Mouse (Mus musculus): ENCODE measurements at regions not wholly inside any gene's neighbourhood (a gene's known extent, or its start where the extent isn't known, plus 50 kb on each side); places are given as distances from the start of the nearest gene placed in this dataset.

DNA sequence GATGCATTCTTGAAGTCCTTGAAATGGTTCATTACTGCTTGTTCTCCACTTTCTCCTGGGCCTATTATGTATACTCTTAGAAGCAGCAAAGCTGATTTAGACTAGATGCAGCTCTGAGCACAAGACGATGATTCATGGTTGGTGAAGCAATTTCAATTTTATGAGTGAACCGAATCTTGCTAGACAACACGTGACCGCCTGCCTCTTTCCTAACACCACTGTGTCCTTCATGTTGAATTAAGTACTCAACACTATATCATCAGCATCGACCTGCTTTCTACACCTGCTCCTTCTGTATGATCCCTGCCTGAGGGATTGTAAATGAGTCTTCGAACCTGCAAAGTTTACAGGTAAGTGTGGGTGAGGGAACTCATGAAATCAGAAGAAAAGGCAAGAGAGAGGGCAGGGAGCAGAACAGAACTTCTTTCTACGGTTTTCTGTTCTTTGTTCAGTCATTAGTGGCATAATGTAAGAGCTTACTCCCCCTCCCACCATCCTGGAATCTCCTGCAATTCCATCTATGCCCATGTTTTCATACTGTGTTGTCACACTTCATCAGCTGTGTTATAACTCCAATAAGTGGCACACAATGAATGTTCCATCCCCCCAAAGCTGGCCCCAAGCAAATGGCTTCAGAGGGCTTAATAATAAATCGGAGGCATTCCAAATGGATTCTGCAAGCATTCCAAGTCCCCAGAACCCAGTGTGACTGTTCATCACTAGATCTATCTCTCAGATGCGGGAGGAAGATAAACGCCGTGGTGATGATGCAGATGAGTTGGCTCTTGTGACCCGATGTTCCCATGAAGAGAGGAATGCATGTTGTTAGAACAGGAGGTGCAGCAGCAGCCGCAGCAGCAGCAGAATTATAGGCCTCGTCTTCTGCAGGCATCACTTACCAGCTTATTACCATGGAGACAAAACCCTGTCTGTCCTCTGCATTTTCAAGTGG, 224.2 kb upstream of the Serp2 start:
- DNase-seq, result peak; percentile 60

- DNase-seq, result peak; percentile 52
These were observed 222.1 kb upstream of the Serp2 start for GRCm38 (mm10) chr14:76778541-76779399.

DNA sequence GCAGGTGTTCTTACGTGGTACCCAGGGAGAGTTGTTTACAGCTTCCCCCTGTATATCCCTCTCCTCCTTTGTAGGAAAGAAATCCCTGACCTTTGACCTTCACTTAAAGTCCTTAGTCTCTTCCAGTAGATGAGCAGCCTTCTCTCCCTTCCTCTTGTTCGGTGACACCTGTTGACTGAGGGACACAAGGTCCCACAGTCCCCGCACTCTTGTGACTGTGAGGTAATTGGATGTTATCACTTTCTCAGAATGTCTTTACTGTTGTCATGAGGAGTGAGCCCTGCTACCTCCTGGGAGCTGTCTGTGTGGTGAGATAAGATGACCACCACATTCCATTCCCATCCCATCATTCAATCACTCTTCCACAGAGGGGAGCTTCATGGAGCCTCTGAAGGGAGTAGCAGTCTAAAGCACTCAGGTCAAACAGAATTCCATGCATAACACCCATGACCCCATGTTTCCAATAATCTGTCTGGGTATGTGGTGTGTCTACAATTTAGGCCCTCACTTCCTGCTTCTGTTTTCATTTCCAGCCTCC, 218.8 kb upstream of the Serp2 start:
- no peak for DNase-seq

DNA sequence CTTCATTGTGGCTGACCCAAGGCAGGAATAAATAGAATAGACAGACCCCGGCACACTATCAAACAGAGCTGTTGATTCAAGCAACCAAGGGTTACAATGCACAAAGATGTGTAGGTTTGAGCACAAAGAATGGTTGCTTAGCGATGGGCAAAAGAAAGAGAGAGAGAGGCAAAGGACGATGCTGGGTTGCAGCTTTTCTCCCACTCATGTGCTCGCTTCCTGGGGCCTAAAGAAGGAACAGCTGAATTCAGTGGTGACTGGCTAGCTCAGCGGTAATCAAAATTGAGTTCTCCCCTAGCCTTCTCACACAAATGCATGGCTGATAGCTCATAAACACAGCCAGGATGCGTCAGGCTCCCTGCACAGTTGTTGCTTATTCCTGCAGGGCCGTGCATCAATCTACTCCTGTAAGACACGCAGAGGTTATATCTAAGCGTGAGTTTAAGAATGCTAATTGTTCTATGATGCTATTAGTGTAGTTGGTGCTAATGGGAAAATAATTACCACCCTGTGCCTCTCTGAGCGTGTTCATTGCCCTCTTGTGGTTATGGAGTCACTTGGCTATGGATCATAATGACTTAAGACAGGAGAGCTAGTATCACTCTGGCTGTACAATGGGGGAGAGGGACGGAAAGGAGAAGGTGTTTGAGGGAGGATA, 216.2 kb upstream of the Serp2 start:
- no peak for DNase-seq

DNA sequence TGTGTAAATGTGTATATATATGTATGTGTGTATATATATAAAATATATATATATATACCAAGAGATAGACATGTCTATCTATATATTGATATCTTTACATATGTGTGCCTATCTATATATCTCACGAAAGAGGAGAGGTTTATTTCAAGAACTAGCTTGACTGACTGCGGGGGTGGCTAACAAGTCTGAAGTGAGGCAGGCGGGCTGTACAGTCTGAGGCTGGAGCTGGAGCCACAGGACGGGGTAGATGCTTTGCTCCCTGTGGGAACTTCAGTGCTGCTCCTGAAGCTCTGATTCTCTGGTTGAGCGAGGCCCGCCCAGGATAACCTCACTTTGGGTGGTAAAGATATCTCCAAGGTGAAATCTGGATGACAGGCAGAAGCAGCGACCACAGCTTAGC, 213.4 kb upstream of the Serp2 start:
- DNase-seq, result no peak

- no peak for DNase-seq
These were observed 210.6 kb upstream of the Serp2 start for GRCm38 (mm10) chr14:76767301-76767700.

GRCm38 (mm10) chr14:76766186-76766713, 209.6 kb upstream of the Serp2 start:
- no peak for DNase-seq

- DNase-seq, result no peak
These were observed 208.4 kb upstream of the Serp2 start for GRCm38 (mm10) chr14:76765094-76765504.

DNA sequence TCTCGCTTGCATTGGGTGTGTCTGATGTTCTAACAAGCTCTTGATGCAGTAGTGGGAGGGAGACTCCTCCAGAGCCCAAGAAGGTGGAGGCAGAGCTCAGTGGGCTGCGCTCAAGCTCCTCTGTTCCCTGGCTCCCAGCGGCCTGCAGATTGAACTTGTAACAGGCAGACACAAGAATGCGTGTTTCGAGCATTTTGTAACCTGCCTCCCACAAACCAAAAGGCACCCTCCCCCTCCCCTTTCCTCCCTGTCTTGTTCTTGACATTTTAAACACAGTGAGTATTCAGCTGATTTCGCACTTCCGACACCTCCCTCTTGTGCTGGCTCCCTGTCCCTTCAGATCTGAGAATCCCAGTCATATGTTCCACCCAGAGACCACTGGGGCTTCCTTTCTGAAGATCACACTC, 207.7 kb upstream of the Serp2 start:
- DNase-seq, result peak; percentile 67

DNA sequence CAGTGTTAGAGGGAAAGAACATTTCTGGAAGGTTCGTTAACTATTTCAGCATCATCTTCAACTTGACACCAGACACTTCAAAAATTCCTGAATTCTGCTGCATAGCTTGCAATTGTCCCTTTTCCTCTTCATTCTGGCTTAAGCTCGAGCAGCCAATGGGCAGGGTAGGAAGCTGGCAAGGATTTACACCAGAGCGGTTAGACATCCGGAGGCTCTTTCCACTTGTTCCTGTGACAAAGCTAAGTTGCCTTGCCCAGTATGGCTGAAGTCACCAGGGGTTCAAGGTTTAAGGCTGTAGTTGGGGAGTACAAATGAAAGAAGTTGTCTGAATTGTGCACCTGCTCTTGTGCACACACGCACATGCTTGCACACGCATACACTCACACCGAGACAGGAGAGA, 206.8 kb upstream of the Serp2 start:
- DNase-seq, result no peak

DNA sequence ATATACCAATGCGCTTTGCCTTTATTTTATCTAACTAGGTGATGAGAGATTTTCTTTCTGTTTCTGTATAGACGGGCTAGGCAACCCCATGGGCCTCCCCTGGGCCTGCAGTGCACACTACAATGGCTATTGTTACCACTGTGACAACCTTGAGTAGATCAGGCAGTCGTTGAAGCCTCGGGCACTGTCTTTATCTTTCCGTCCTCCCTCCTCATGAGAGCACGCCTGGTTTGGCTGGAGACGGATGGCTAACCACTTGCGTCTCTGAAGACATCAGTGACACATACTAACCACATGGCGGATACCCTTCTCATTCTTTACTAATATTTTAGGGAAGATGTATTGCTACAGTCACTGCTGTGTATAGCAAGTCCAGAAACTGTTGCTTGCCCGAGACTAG, 206.1 kb upstream of the Serp2 start:
- DNase-seq, result no peak

- no peak for DNase-seq
These were observed 205.0 kb upstream of the Serp2 start for GRCm38 (mm10) chr14:76761691-76762090.

DNA sequence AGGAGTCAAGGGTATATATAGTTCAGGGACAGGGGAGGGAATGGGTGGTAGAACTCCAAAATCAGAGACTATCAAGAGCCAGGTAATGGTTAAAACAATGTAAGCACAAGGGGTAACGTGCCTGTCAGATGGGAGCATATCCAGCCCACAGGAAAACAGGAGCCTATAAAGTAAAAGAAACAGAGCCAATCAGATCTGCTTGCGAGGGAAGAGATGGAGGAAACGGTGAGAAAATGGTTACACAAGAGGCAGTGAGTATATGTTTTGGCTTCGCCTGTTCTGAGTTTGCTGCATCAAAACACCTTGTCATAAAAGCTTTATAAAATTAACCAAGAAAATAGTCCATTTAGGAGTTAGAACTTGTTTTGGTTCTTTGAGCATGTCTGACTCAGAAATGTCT, 204.6 kb upstream of the Serp2 start:
- DNase-seq, result no peak

DNA sequence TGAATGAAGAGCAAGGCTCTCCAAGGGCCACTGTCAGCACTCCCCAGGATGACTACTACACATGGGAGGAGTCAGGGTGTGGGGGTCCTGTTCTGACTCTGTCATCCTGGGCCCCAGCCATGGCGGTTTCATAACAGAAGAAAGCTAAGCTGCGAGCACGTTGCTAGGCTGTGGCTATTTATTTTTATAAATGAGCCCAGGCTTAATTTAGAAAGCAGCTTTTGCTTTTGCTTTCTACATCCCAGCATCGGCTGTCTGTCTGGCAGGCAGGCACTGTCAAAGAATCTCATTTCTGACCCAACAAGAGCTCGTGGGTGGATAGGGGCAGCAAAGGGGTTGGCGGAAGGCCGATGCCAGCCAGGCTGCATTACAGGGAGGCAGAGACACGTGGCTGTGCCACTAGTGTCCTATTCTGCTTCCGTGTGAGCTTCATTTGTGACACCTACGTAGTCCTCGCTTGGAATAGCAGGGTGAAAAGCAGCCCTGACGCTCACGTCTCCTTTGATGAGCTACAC, 203.9 kb upstream of the Serp2 start:
- DNase-seq, result peak; percentile 87

DNA sequence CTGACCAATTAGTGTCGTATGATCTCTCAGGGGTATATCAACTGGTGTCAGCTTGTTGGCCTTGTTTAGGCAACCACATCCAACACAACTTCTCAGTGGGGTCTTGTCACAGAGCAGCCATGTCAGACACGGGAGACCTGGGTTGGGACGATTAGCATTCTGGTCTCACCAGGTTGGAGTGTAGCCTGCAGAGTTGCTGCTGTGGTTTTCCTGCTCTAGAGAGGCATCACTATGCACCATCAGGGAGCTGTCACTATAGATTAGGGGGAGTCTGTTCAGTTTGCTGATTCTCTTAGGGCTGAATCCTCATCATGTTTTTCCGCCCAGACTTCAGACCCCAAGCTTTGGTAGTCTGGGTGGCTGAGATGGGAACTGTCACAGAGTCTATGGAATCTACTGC, 202.7 kb upstream of the Serp2 start:
- DNase-seq, result no peak

- no peak for DNase-seq
These were observed 201.9 kb upstream of the Serp2 start for GRCm38 (mm10) chr14:76758589-76758988.

DNA sequence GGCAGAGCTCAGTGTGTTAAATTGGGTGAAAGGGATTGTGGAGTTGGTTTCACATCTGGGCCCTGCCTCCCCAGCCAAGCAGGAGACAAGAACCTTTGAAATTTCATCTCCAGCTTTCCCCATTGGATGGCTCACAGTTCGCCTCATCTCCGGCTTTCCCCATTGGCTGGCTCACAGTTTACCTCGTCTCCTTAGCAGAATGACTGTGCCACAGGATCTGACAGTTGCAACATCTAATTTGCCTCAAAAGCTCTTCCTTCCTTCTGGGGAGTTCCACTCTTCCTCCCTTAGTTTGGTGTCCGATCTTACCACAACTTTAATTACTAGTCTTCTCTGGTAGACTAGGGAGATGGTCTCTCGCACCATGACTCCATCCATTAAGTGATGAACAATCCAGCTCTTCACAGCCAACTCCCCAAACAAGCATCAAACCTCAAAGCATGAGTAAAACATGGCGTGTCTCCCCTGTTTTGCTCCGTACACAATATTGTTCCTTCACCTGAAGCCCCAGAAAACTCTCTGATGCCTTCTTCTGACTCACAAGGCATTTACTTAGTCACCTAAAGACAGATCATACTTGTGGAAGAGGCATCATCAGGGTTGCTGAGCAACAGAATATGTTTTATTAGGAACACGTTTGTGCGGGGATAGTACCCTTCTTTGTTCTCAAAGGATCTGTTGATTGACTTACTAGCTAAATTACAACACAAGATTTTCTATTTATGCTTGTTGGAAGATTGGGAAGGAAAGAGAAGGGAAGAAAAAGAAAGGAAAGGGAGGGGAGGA, 199.1 kb upstream of the Serp2 start:
- DNase-seq, result no peak

GRCm38 (mm10) chr14:76753734-76754133, 197.0 kb upstream of the Serp2 start:
- DNase-seq, result no peak

DNA sequence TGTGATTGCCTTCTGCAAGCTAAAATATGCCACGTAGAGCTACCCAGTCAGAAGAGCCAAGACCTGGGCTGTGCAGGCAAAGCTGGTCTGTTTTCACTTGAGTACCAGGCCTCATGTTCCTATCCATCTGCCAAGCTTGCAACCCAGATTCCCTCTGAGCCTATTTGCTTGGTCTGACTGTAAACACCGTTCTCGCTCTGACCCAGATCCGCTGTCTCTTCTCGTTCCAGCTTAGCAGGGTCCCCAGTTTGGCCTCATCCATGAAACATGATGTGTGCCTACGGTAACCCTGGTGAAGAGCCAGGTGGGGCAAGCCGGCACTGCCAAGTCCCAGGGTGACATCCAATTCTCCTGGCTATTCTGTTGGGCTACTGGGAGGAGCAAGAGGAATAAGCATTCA, 192.5 kb upstream of the Serp2 start:
- no peak for DNase-seq

- no peak for DNase-seq
These were observed 192.0 kb upstream of the Serp2 start for GRCm38 (mm10) chr14:76748711-76749110.

- no peak for DNase-seq
These were observed 191.1 kb upstream of the Serp2 start for GRCm38 (mm10) chr14:76747814-76748213.

- no peak for DNase-seq
These were observed 189.6 kb upstream of the Serp2 start for GRCm38 (mm10) chr14:76746282-76746681.

Data from lung, postnatal 36 days (tissue).